Comparison of ENCODE assay signal across 8 mouse cellular contexts in the genomic region with DNA sequence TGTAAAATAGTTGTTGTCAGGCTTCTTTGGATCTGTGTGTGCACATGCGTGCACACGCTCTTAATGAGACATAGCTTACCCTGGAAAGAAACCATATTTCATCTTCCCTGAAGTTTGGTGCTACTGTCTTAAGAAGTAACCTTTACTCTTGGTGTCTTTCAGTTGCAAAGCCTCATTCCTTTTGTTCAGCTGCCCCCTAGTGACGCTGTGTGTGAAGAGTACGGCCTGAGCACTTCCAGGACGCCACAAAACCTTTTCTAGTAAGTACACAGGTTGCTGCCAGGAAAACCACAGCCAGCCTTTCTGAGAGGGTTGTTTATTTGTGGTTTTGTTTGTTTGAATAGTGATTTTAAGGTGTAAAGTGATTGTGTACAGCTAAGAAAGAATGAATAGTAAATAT. TPM values are rescaled to one million over a fixed set of nuclear protein-coding genes. Genes with fewer than 3 reads are reported as not detected.
DNase-seq lines count a peak whose midpoint lies in the region; ATAC-seq and TF ChIP-seq lines count a peak whose summit lies in the region.

No protein-coding gene starts in this region.

- H3K9me3 ChIP-seq in intestine, postnatal 0 days (ENCODE audit: control insufficient read depth): no peaks in the 10 kb centered on the region

- DNase-seq in cerebellum, adult 18-20 months: peak; percentile 27 to 29
- DNase-seq in cerebellum, adult 11-12 months: no peak
- DNase-seq in ovary, adult 18-20 months (ENCODE audit: low spot score): peak; percentile 16
- no peak for DNase-seq in ovary, postnatal 10 days (ENCODE audit: low spot score)
- DNase-seq in embryo, embryonic 11 days: peak; percentile 46
- peak; percentile 34 for DNase-seq in mesoderm, embryonic 11.5 days (ENCODE audit: low read depth, low spot score)
- DNase-seq in frontal cortex, postnatal 14 days (ENCODE audit: low spot score in 2 of 2): no peak

- peak; percentile 57; the same call in 1 of the 2 replicates for ATAC-seq in intestine, postnatal 0 days

- H3K4me3 ChIP-seq in intestine, postnatal 0 days (ENCODE audit: low read depth, low read length): no peak overlapping the region

- WGBS in intestine, postnatal 0 days: 40% methylated on average over 5 of the region's 5 CpGs

- no peak overlapping the region for H3K9ac ChIP-seq in intestine, postnatal 0 days (ENCODE audit: low read depth, low read length)

- no peaks in the 10 kb centered on the region for H3K27me3 ChIP-seq in intestine, postnatal 0 days (replicated peaks; ENCODE audit: control insufficient read depth, insufficient read depth, low read length)

- no peaks in the 10 kb centered on the region for H3K4me1 ChIP-seq in intestine, postnatal 0 days (replicated peaks; ENCODE audit: control insufficient read depth, insufficient read depth, low read length)

- H3K27ac ChIP-seq in intestine, postnatal 0 days (ENCODE audit: low read depth, low read length): 0 out of 2 replicates have a peak overlapping the region, but pooled peaks have one; percentile 0

- TF ChIP-seq CTCF in intestine, postnatal 0 days (IDR thresholded peaks at IDR 0.05; ENCODE audit: low read depth): peak; percentile 85

- no peak overlapping the region for H3K4me2 ChIP-seq in intestine, postnatal 0 days (replicated peaks; ENCODE audit: low read depth)

- peaks cover 18% of the 10 kb centered on the region for H3K36me3 ChIP-seq in intestine, postnatal 0 days (ENCODE audit: control insufficient read depth, insufficient read depth)

RNA-seq across cellular contexts. Expression of a gene that starts 7.7 kb away (rescaled TPM):
- 6.4 and 6.8 TPM in 2 replicates for polyA plus RNA-seq in intestine, postnatal 0 days (2015; fragmentation: Nextera tagmentation; extraction: Ambion mirVana)

RNA-seq across cellular contexts. Expression of a gene that starts 7.8 kb away (rescaled TPM):
- 58.8 TPM in 2 replicates for polyA plus RNA-seq in intestine, postnatal 0 days (2015; fragmentation: Nextera tagmentation; extraction: Ambion mirVana)

RNA-seq across cellular contexts. Expression of a gene that starts 10.6 kb away (rescaled TPM):
- 0.26 TPM in 1 of 2 replicates, not detected in the other for polyA plus RNA-seq in intestine, postnatal 0 days (2015; fragmentation: Nextera tagmentation; extraction: Ambion mirVana)

RNA-seq across cellular contexts. Expression of a gene that starts 15.4 kb away (rescaled TPM):
- polyA plus RNA-seq in intestine, postnatal 0 days (2015; fragmentation: Nextera tagmentation; extraction: Ambion mirVana): 0.86 and 1.5 TPM in 2 replicates

RNA-seq across cellular contexts. Expression of a gene that starts 19.9 kb away (rescaled TPM):
- not detected in 2 replicates for polyA plus RNA-seq in intestine, postnatal 0 days (2015; fragmentation: Nextera tagmentation; extraction: Ambion mirVana)

Comparison
In these comparisons a context has a peak if more than half of its experiments do, and no peak if none do; other contexts are left out.
1. DNase-seq: peak in cerebellum, adult 18-20 months (2 of 2), ovary, adult 18-20 months (single experiment), embryo, embryonic 11 days (single experiment) and mesoderm, embryonic 11.5 days (single experiment); none in cerebellum, adult 11-12 months (single experiment), ovary, postnatal 10 days (single experiment) and frontal cortex, postnatal 14 days (0 of 2).